Mouse (Mus musculus): ENCODE measurements around the gene Bap1. TPM values are rescaled to one million over a fixed set of nuclear protein-coding genes. Genes with fewer than 3 reads are reported as not detected.

Bap1 gene
- polyA plus RNA-seq (2012; rRNA removed) = 140 and 143 TPM in 2 replicates

GRCm38 (mm10) chr14:31251084-31251604 is at the start of gene Bap1, which contains the start of gene Phf7:
Bap1 (plus strand) TSS chr14:31251450.
Phf7 (minus strand) TSS chr14:31251317.
- Histone ChIP-seq H3K27ac (ENCODE audit: insufficient read depth, low read length) (peak within 1 kb of the TSS; percentile 97), H3K4me3 (ENCODE audit: insufficient read depth, low read length) (peak within 1 kb of the TSS; percentile 98), H3K4me1 (ENCODE audit: control insufficient read depth, insufficient read depth, low read length) (peaks cover 3% of the 10 kb centered on the region)
- peak; percentile 40; the same call in 1 of the 2 replicates for TF ChIP-seq POLR2A (IDR thresholded peaks at IDR 0.05; ENCODE audit: extremely low read depth, insufficient read depth, low read length)
- TF ChIP-seq CTCF (IDR thresholded peaks at IDR 0.05; ENCODE audit: extremely low read depth, insufficient read depth, low read length) = no peak

- peak overlapping the region; percentile 24 for H3K27ac ChIP-seq (ENCODE audit: insufficient read depth, low read length)
Measured at GRCm38 (mm10) chr14:31204844-31205243, 46.4 kb upstream of the Bap1 start.

GRCm38 (mm10) chr14:31205244-31205561 is 46.0 kb upstream of the Bap1 start:
- peak overlapping the region; percentile 74 for H3K4me3 ChIP-seq (ENCODE audit: insufficient read depth, low read length)
- H3K27ac ChIP-seq (ENCODE audit: insufficient read depth, low read length) = peak overlapping the region; percentile 24
- TF ChIP-seq POLR2A (IDR thresholded peaks at IDR 0.05; ENCODE audit: extremely low read depth, insufficient read depth, low read length) (no peak), CTCF (IDR thresholded peaks at IDR 0.05; ENCODE audit: extremely low read depth, insufficient read depth, low read length) (no peak)
- peaks cover 6% of the 10 kb centered on the region; the same call in 1 of the 2 replicates for H3K4me1 ChIP-seq (ENCODE audit: control insufficient read depth, insufficient read depth, low read length)

More at GRCm38 (mm10) chr14:31204844-31205243, 46.4 kb upstream of the Bap1 start:
- H3K4me1 ChIP-seq (ENCODE audit: control insufficient read depth, insufficient read depth, low read length) = peaks cover 6% of the 10 kb centered on the region; the same call in 1 of the 2 replicates
- TF ChIP-seq POLR2A (IDR thresholded peaks at IDR 0.05; ENCODE audit: extremely low read depth, insufficient read depth, low read length) = no peak
- TF ChIP-seq CTCF (IDR thresholded peaks at IDR 0.05; ENCODE audit: extremely low read depth, insufficient read depth, low read length) = no peak
- peak overlapping the region; percentile 74 for H3K4me3 ChIP-seq (ENCODE audit: insufficient read depth, low read length)

GRCm38 (mm10) chr14:31205562-31206467 is 45.4 kb upstream of the Bap1 start:
- peak overlapping the region; percentile 74 for H3K4me3 ChIP-seq (ENCODE audit: insufficient read depth, low read length)
- H3K4me1 ChIP-seq (ENCODE audit: control insufficient read depth, insufficient read depth, low read length) = peaks cover 6% of the 10 kb centered on the region; the same call in 1 of the 2 replicates
- TF ChIP-seq POLR2A (IDR thresholded peaks at IDR 0.05; ENCODE audit: extremely low read depth, insufficient read depth, low read length) = peak; percentile 54; the same call in 1 of the 2 replicates
- no peak for TF ChIP-seq CTCF (IDR thresholded peaks at IDR 0.05; ENCODE audit: extremely low read depth, insufficient read depth, low read length)

GRCm38 (mm10) chr14:31206472-31206981 is 44.7 kb upstream of the Bap1 start:
- Histone ChIP-seq H3K4me1 (ENCODE audit: control insufficient read depth, insufficient read depth, low read length) (peaks cover 6% of the 10 kb centered on the region; the same call in 1 of the 2 replicates), H3K27ac (ENCODE audit: insufficient read depth, low read length) (peak overlapping the region; percentile 90), H3K4me3 (ENCODE audit: insufficient read depth, low read length) (peak overlapping the region; percentile 74)
- TF ChIP-seq CTCF (IDR thresholded peaks at IDR 0.05; ENCODE audit: extremely low read depth, insufficient read depth, low read length) = no peak
- TF ChIP-seq POLR2A (IDR thresholded peaks at IDR 0.05; ENCODE audit: extremely low read depth, insufficient read depth, low read length) = peak; percentile 88

More at GRCm38 (mm10) chr14:31205562-31206467, 45.4 kb upstream of the Bap1 start:
- peak overlapping the region; percentile 90 for H3K27ac ChIP-seq (ENCODE audit: insufficient read depth, low read length)

GRCm38 (mm10) chr14:31207070-31207830 is 44.0 kb upstream of the Bap1 start:
- peak overlapping the region; percentile 74 for H3K4me3 ChIP-seq (ENCODE audit: insufficient read depth, low read length)
- H3K27ac ChIP-seq (ENCODE audit: insufficient read depth, low read length) = peak overlapping the region; percentile 74
- TF ChIP-seq CTCF (IDR thresholded peaks at IDR 0.05; ENCODE audit: extremely low read depth, insufficient read depth, low read length) = no peak
- no peak for TF ChIP-seq POLR2A (IDR thresholded peaks at IDR 0.05; ENCODE audit: extremely low read depth, insufficient read depth, low read length)
- peaks cover 6% of the 10 kb centered on the region; the same call in 1 of the 2 replicates for H3K4me1 ChIP-seq (ENCODE audit: control insufficient read depth, insufficient read depth, low read length)

GRCm38 (mm10) chr14:31208084-31208483 is 43.2 kb upstream of the Bap1 start, which contains the start of gene Tnnc1:
Tnnc1 (plus strand) TSS chr14:31208312.
- no peak for TF ChIP-seq POLR2A (IDR thresholded peaks at IDR 0.05; ENCODE audit: extremely low read depth, insufficient read depth, low read length)
- TF ChIP-seq CTCF (IDR thresholded peaks at IDR 0.05; ENCODE audit: extremely low read depth, insufficient read depth, low read length) = no peak
- H3K4me1 ChIP-seq (ENCODE audit: control insufficient read depth, insufficient read depth, low read length) = peaks cover 6% of the 10 kb centered on the region; the same call in 1 of the 2 replicates
- H3K4me3 ChIP-seq (ENCODE audit: insufficient read depth, low read length) = peak within 1 kb of the TSS; percentile 74
- peak within 1 kb of the TSS; percentile 74; the same call in 1 of the 2 replicates for H3K27ac ChIP-seq (ENCODE audit: insufficient read depth, low read length)

- TF ChIP-seq POLR2A (IDR thresholded peaks at IDR 0.05; ENCODE audit: extremely low read depth, insufficient read depth, low read length) (no peak), CTCF (IDR thresholded peaks at IDR 0.05; ENCODE audit: extremely low read depth, insufficient read depth, low read length) (no peak)
- no peak overlapping the region for H3K27ac ChIP-seq (ENCODE audit: insufficient read depth, low read length)
- H3K4me1 ChIP-seq (ENCODE audit: control insufficient read depth, insufficient read depth, low read length) = peaks cover 6% of the 10 kb centered on the region; the same call in 1 of the 2 replicates
- H3K4me3 ChIP-seq (ENCODE audit: insufficient read depth, low read length) = no peak overlapping the region
Measured at GRCm38 (mm10) chr14:31209133-31209557, 42.1 kb upstream of the Bap1 start.

Measured in cortical plate, adult 2 months (tissue).